In the genomic region with DNA sequence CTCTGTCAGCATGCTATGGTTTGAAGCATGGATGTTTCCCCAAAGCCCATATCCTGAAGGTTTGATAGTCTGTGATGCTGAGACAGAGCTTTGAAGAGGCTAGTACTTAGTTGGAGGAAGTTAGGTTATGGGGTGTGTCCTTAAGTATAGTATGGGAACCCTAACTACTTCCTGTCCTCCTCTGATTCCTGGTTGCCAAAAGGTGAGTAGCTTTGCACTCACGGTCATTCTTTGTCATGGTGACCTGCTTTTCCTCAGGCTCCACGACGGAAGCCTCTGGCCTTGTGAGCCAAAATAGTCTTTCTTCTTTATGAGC, we compare ENCODE assay signal across 1 mouse cellular context.
TF ChIP-seq lines count a peak whose summit lies in the region.

No protein-coding gene starts in this region.

TF ChIP-seq in MEL, 35 proteins besides CTCF, POLR2A, EP300 and RAD21:
- TF ChIP-seq CHD2 (IDR thresholded peaks at IDR 0.05; ENCODE audit: low read length): no peak
- no peak for TF ChIP-seq TCF12 (IDR thresholded peaks at IDR 0.05; ENCODE audit: low read depth, low read length)
- TF ChIP-seq POLR2AphosphoS2 (IDR thresholded peaks at IDR 0.05; ENCODE audit: low read length): no peak
- no peak for TF ChIP-seq POLR2AphosphoS5 (IDR thresholded peaks at IDR 0.05; ENCODE audit: borderline replicate concordance, low read depth, low read length)
- TF ChIP-seq MAFK (IDR thresholded peaks at IDR 0.05; ENCODE audit: borderline replicate concordance, low read depth, low read length): no peak
- no peak for TF ChIP-seq TAL1 (IDR thresholded peaks at IDR 0.05; ENCODE audit: low read length)
- TF ChIP-seq MAZ (IDR thresholded peaks at IDR 0.05; ENCODE audit: low read depth, low read length): no peak
- TF ChIP-seq KAT2A (conservative IDR thresholded peaks at IDR 0.05; ENCODE audit: low read depth, low read length): no peak
